Comparison of ENCODE assay signal across 8 mouse cellular contexts in genomic region chr13:91741280-91742047, GRCm38 (mm10). TPM values are rescaled to one million over a fixed set of nuclear protein-coding genes. Genes with fewer than 3 reads are reported as not detected.
DNase-seq lines count a peak whose midpoint lies in the region; ATAC-seq lines count a peak whose summit lies in the region.

Gene Acot12, plus strand, starts transcription at chr13:91741512.

- H3K4me2 ChIP-seq in embryonic facial prominence, embryonic 13.5 days = peak within 1 kb of the TSS; percentile 70
- peak within 1 kb of the TSS; percentile 88 for H3K4me2 ChIP-seq in heart, embryonic 15.5 days
- H3K4me2 ChIP-seq in stomach, embryonic 14.5 days (replicated peaks; ENCODE audit: low read depth, low read length) = peak within 1 kb of the TSS; percentile 73

- no peaks in the 10 kb centered on the region for H3K9me3 ChIP-seq in embryonic facial prominence, embryonic 13.5 days
- no peaks in the 10 kb centered on the region for H3K9me3 ChIP-seq in heart, embryonic 15.5 days (replicated peaks)
- H3K9me3 ChIP-seq in stomach, embryonic 14.5 days (ENCODE audit: control insufficient read depth, low read depth, low read length) = no peaks in the 10 kb centered on the region

- H3K4me1 ChIP-seq in embryonic facial prominence, embryonic 13.5 days = peaks cover 14% of the 10 kb centered on the region; the same call in 1 of the 2 replicates
- H3K4me1 ChIP-seq in heart, embryonic 15.5 days (replicated peaks) = peaks cover 11% of the 10 kb centered on the region
- H3K4me1 ChIP-seq in stomach, embryonic 14.5 days (ENCODE audit: control insufficient read depth, insufficient read depth, low read length) = peaks cover 3% of the 10 kb centered on the region; the same call in 1 of the 2 replicates

- peak; percentile 8 for DNase-seq in ES-CJ7 (ENCODE audit: low read depth, low spot score)
- peak; percentile 77 for DNase-seq in adrenal gland, postnatal 10 days
- DNase-seq in kidney, postnatal 10 days = peak; percentile 67
- DNase-seq in layer of hippocampus, adult 11-12 months (ENCODE audit: low spot score) = no peak

- peaks cover 30% of the 10 kb centered on the region for H3K27me3 ChIP-seq in embryonic facial prominence, embryonic 13.5 days
- H3K27me3 ChIP-seq in heart, embryonic 15.5 days = peaks cover 12% of the 10 kb centered on the region
- 0 out of 2 replicates have a peak, but pooled peaks cover 3% of the 10 kb centered on the region for H3K27me3 ChIP-seq in stomach, embryonic 14.5 days (ENCODE audit: control insufficient read depth, insufficient read depth, low read length)

- peak within 1 kb of the TSS; percentile 68 for H3K9ac ChIP-seq in embryonic facial prominence, embryonic 13.5 days
- H3K9ac ChIP-seq in heart, embryonic 15.5 days = peak within 1 kb of the TSS; percentile 42
- no peak within 1 kb of the TSS; the same call in 1 of the 2 replicates for H3K9ac ChIP-seq in stomach, embryonic 14.5 days (replicated peaks; ENCODE audit: low read depth, low read length)

- peak within 1 kb of the TSS; percentile 45 for H3K4me3 ChIP-seq in embryonic facial prominence, embryonic 13.5 days
- H3K4me3 ChIP-seq in heart, embryonic 15.5 days = peak within 1 kb of the TSS; percentile 54
- peak within 1 kb of the TSS; percentile 32 for H3K4me3 ChIP-seq in stomach, embryonic 14.5 days (ENCODE audit: low read depth, low read length)

- no peaks in the 10 kb centered on the region for H3K36me3 ChIP-seq in embryonic facial prominence, embryonic 13.5 days
- no peaks in the 10 kb centered on the region for H3K36me3 ChIP-seq in heart, embryonic 15.5 days
- no peaks in the 10 kb centered on the region for H3K36me3 ChIP-seq in stomach, embryonic 14.5 days (ENCODE audit: control insufficient read depth, insufficient read depth, low read length)

- 0 out of 2 replicates have a peak, but pooled peaks have one; percentile 32 for ATAC-seq in embryonic facial prominence, embryonic 13.5 days (ENCODE audit: insufficient number of reproducible peaks, insufficient read depth, low FRiP score, low TSS enrichment, low read depth)
- 0 out of 2 replicates have a peak, but pooled peaks have one; percentile 27 for ATAC-seq in heart, embryonic 15.5 days (replicated peaks; ENCODE audit: insufficient number of reproducible peaks, insufficient read depth, low FRiP score, low read depth)
- ATAC-seq in megakaryocyte-erythroid progenitor cell, adult 5-6 weeks (replicated peaks; ENCODE audit: low FRiP score, low TSS enrichment, poor library complexity, severe bottlenecking) = peak; percentile 34; the same call in 1 of the 2 replicates
- ATAC-seq in stomach, embryonic 14.5 days (ENCODE audit: insufficient number of reproducible peaks, insufficient read depth, low FRiP score, low read depth) = peak; percentile 63; the same call in 1 of the 2 replicates

- H3K27ac ChIP-seq in embryonic facial prominence, embryonic 13.5 days = no peak within 1 kb of the TSS
- H3K27ac ChIP-seq in heart, embryonic 15.5 days = no peak within 1 kb of the TSS
- H3K27ac ChIP-seq in stomach, embryonic 14.5 days (ENCODE audit: low read length) = no peak within 1 kb of the TSS

- WGBS in embryonic facial prominence, embryonic 13.5 days = 9% methylated on average over 45 of the region's 45 CpGs
- 6% methylated on average over 45 of the region's 45 CpGs for WGBS in heart, embryonic 15.5 days
- WGBS in stomach, embryonic 14.5 days = 9% methylated on average over 45 of the region's 45 CpGs

RNA-seq across cellular contexts. Expression of gene Acot12, which starts in this region (rescaled TPM):
- total RNA-seq in adrenal gland, postnatal 10 days (2021) = 10 to 100 TPM in 1 of 2 experiments, 1 to 10 TPM in 1; 8.4 to 19.2 TPM
- 0.27 TPM in 1 of 2 replicates, not detected in the other for polyA plus RNA-seq in embryonic facial prominence, embryonic 13.5 days (2015; fragmentation: Nextera tagmentation; extraction: Ambion mirVana)
- polyA plus RNA-seq in heart, embryonic 15.5 days (2015; fragmentation: Nextera tagmentation; extraction: Ambion mirVana) = 0.08 TPM in 1 of 2 replicates, not detected in the other
- not detected in 2 replicates for total RNA-seq in megakaryocyte-erythroid progenitor cell, adult 5-6 weeks (2014; fragmentation: Nextera tagmentation)
- total RNA-seq in megakaryocyte-erythroid progenitor cell, adult 5-6 weeks (2017) = not detected in 2 replicates
- not detected in 2 replicates for polyA plus RNA-seq in stomach, embryonic 14.5 days (2014; fragmentation: Nextera tagmentation; extraction: Ambion mirVana)

Comparison
In these comparisons a context has a peak if more than half of its experiments do, and no peak if none do; other contexts are left out.
1. RNA of gene Acot12 (total RNA-seq): 8.4 to 19.2 TPM in adrenal gland, postnatal 10 days; not detected in megakaryocyte-erythroid progenitor cell, adult 5-6 weeks; every median in the first group is over 4 times any median in the second.
2. Peak in ATAC-seq, H3K4me3 ChIP-seq, H3K9ac ChIP-seq and H3K4me2 ChIP-seq in embryonic facial prominence, embryonic 13.5 days; RNA of the gene not detected or under 1 TPM.
3. Peak in ATAC-seq, H3K4me3 ChIP-seq, H3K9ac ChIP-seq and H3K4me2 ChIP-seq in heart, embryonic 15.5 days; RNA of the gene not detected or under 1 TPM.
4. Peak in ATAC-seq in megakaryocyte-erythroid progenitor cell, adult 5-6 weeks; RNA of the gene not detected or under 1 TPM.
5. Peak in ATAC-seq, H3K4me3 ChIP-seq and H3K4me2 ChIP-seq in stomach, embryonic 14.5 days; RNA of the gene not detected or under 1 TPM.
6. Peak in every context shown above with its lines, with median percentiles within 50 percentile points of each other: ATAC-seq, H3K4me2 ChIP-seq and H3K4me3 ChIP-seq.